Mouse (Mus musculus) layer of hippocampus, postnatal 10 days (tissue): ENCODE results near the gene Heatr5b. TPM values are rescaled to one million over a fixed set of nuclear protein-coding genes. Genes with fewer than 3 reads are reported as not detected.

ENCODE experiments used
- DNase-seq, 2 experiments: peaks; one replicate each; pipeline ENCODE4 v3.0.0; 2021; ENCODE audit warnings: low spot score in 2 of 2
- total RNA-seq, 2 experiments: library from RNA; stranded (reverse); gene quantifications; 2 replicates each; pipeline ENCODE4 v1.2.3; 2021

The Heatr5b gene
- total RNA-seq, 2 experiments from 2014 or later = 49.7 to 54.6 TPM

DNA sequence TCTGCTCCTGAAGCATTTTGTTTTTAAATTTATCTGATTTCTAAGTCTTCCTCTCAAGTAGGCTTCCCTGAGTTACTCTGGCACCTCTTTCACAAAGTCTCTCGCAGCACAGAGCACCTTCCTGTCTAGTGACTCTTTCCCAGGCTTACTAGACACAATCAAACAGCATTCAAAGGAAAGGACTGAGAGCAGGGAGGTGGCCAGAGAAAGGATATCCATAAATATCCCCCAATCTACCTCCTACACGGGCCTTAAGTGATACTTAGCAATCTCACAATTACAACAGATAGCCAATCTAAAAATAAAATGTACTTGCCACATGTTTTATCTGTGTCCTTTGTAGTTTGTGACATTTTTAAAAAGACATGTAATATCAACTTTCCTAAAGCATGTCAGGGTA lies 66.2 kb downstream of the Heatr5b start:
- DNase-seq = no peak

GRCm38 (mm10) chr17:78767546-78767945 lies 67.6 kb downstream of the Heatr5b start:
- DNase-seq = no peak

- DNase-seq = no peak
These were observed 69.1 kb downstream of the Heatr5b start for GRCm38 (mm10) chr17:78766084-78766483.

DNA sequence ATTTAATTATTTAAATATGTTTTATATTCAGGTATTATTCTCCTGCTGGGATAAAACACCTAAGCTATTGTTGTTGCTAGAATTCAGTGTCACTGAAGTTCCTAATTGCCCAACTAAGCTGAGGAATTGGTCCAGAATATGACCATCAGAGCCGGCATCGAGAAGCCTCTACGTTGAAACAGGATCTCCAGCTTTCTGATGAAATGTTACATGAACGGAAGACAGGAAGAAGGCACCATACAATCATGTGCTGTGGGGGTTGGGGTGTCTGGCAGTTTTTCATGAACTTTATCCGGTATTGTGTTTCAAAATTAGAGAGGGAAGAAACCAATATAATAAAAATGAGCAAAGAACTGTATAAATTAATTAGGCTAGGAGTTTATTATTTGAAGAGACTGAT lies 71.9 kb downstream of the Heatr5b start:
- no peak for DNase-seq

DNA sequence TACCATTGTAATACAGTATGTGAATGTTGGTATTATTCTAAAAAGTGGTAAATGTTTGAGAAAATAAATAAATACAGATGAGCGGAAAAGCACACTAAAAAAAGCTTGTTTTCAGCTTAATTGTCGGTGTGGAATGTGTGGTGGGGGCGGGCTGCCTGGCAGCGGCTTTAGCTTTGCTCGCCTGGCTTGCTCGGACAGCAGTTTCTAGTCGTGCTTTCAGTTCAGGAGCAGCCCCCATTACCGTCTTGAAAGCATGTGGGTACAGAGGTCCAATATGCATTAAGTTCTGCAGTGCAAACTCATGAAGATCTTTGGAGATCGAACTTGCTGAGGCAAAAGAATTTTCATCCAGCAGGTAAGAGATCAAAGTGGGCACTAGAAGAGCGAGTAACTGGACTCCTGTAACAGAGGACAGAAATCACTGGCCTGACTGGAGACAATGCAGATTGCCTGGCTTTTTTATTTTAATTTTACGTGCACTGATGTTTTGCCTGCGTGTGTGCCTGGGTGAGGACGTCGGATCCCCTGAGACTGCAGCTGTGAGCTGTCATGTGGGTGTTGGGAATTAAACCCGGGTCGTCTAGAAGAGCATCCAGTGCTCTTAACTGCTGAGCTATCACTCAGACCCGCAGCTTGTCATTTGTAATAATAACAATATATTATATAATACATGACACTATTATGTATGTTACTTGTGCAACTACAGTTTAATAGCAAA lies 82.1 kb downstream of the Heatr5b start:
- DNase-seq = no peak

DNA sequence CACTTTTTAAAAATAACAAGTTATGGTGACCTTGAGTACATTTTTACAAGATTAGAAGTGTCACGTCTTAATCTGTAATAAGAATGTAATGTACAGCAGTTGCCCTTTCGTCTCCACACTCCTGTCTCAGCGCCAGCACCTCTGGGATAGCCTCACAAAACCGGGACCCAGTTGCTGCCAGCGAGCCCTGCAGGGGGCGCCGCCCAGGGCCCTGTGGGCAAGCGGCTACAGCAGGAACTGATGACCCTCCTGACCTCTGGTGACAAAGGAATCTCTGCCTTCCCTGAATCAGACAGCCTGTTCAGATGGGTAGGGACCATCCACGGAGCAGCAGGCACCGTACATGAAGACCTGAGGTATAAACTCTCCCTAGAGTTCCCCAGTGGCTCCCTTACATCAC lies 83.1 kb downstream of the Heatr5b start:
- no peak for DNase-seq

DNA sequence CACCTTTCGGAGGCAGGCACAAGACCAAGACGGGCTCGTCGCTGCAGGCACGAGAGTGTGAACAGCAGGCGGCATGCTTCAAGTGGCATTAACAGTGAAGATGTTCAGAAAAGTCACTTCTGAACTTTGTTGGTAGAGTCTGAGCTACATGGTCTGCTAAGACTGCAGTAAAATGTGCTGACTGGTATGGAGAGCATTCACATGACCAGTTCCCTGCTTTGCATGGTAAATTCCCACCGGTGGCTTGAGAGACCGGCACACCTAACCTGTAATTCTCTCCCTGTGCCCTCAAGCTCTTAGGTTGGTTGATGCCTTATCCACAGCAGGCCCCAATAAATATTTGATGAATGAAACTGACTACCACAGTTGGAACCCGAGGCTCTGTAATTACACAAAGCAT lies 86.7 kb downstream of the Heatr5b start:
- no peak for DNase-seq

DNA sequence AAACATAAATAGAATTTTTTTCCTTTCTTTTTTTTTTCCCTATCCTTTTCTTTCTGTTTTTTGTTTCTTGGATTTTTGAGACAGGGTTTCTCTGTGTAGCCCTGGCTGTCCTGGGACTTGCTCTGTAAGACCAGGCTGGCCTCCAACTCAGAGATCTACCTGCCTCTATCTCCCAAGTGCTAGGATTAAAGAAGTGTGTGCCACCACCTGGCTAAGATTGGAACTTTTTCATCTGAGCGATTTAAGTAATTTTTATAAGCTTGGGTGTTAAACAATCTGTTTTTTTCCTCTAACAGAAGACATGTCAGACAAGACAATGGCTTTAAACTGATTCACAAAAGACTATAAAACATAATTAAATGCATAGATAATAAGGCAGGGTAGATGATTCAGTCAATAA lies 96.7 kb downstream of the Heatr5b start:
- DNase-seq = no peak

GRCm38 (mm10) chr17:78737771-78738170 lies 97.4 kb downstream of the Heatr5b start:
- no peak for DNase-seq

- DNase-seq = no peak
These were observed 98.1 kb downstream of the Heatr5b start, which contains the start of gene Strn for GRCm38 (mm10) chr17:78737096-78737495. Gene Strn, minus strand, starts transcription at chr17:78737196.

DNA sequence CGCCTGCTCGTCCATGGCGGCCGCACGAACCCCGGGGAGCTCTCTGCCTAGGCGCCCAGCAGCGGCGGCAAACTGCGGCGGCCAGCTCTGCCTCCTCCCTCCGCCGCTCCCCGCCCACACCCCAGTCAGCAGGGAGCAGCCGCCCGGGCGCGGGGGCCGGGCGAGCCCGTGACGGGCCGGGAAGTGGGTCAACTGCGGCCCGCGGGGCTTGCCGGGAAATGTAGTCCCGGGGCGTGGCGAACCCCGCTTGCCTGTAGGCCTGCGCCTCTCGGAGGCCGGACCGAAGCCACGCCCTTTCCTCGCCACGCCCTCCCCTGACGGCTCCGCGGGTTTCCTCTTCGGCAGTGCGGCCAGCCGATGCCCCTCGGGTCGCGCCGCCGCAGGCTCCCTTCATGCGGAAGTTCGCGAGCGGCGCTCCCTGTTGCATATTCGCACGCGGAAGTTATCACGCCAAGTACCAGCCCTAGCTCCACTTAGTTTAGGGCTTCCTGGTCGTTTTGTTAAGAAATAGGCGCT lies 98.6 kb downstream of the Heatr5b start:
- DNase-seq = peak; percentile 98 to 99

- DNase-seq = peak; percentile 29 to 30
These were observed 99.3 kb downstream of the Heatr5b start for GRCm38 (mm10) chr17:78735731-78736472.

GRCm38 (mm10) chr17:78734806-78735205 lies 100.4 kb downstream of the Heatr5b start:
- no peak for DNase-seq

DNA sequence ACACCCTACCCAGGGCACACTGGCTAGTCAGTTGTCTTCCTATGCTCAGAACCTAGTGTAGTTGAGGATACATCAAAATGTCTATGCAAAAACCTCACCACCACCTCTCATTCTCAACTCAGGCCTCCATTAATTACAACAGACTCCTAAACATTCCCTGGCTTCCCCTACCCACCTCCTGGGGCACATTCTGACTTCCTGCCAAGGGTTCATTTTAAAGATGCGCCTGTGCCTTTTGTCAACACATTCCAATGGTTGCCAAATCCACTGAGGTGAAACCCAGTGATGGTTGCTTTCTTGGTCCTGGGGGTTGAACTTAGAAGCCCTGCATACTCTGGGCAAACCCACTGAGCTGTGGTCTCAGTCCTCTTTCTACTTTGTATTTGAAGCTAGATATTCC lies 103.1 kb downstream of the Heatr5b start:
- DNase-seq = no peak

DNA sequence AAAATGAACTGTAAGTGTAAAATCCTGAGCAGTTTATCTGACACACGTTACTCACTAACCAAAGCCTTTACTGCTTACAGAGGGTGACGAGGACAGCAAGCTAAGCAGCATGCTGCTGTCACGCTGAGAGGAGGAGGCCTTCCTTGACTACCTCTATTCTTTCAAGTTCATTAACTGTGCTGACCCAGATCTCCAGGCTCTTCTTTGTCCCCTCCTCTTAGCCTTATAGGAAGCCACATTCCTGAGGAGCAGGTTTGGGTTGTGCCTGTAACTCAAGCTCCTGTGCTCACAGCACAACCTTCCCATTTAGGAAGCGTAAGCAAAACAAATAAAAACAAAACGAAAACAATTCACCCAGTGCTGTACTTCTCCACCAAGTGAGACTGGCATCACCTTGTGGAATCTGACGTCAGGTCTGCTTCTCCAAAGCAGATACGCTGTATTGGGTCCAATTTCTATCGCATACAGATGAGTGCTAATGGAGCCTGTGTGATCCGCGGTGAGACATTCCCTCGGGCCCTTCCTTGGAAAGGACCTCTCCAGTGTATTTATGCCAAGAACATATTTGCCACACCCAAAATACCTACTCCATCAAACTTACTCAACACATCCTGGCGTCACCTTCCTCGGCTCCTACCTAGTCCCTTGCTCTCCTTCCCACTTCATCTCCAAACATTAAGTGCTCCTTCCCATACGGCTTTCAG lies 108.3 kb downstream of the Heatr5b start:
- DNase-seq = no peak

DNA sequence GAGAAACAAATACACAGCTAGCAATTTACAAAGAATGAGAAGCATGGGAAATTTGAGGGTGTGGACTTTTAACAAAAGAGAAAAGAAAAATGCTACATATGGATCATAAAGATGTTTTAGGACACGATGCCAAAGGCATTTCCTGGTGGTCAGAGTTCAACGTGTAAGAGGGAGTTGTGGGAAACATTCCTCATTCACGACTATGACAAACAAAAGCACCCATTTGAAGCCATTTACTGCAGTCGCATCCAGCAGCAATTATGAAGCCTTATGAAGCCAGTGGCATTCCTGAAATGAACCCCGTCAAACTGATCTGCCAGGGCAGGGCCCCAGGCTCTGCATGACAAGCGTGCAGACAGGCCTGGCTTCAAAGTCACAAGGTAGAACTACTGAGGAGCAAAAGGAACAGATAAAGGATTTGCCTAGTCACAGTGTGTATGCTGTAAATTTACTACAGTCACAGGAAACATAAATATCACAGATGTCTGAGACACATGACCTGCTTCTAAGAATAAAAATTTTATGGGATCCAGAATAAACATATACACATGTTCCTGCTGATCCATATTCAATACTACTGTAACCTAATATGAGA lies 110.6 kb downstream of the Heatr5b start:
- DNase-seq = no peak

DNA sequence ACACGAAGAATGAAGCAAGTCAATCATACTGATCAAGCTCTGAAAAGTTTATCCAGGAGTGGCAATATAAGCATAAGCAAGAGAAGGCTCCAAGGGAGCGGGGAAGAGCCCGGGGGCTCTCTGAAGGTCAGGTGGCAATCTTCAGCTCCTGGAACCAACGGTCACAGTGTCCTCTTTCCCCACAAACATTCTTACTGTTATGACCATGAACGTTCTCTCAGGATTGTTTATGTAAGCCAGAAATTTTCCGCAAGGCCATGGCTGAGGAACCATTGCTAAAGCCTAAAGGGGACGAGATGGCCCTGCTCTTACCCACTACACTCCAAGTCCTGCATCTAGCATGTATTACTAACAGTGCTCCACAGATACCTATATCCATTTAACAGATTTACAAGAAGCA lies 113.5 kb downstream of the Heatr5b start:
- DNase-seq = no peak

DNA sequence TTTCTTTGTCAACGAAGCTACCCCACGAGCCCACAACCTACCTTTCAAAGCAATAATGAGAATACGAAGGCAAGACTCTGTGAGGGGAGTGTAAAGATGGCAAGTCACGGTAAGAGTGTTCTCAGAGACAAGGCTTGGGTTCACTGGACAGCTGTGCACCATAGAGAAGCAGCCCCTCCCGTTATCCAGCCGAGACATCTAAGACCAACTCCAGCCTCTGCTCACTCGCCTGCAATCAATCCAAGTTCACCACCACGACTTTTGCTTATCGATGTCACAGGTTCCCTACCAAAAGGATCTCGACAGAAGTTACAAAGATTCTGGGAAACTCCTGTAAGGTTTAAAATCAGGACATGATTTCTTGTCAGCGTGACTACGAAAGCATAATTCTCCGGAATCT lies 116.1 kb downstream of the Heatr5b start:
- no peak for DNase-seq

GRCm38 (mm10) chr17:78710258-78710657 lies 124.9 kb downstream of the Heatr5b start:
- no peak for DNase-seq

DNA sequence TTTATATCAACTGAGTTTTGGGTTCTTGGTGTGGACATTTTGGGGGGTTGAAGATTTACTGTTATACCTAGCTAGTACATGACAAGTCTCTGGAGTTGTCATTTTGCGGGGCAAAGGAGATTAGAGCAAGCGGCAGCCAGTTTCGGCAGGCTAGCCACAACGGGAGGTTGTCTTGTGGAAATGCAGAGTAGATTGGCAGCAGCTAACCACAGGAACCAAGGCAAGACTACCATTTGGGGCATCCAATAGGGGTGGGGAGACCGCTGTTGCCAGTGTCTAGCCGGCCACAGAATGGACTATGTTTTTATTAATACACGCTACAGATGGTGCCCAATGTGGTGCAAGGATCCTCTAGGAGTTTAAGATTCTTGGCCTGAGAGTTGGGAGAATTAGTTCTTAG lies 126.7 kb downstream of the Heatr5b start:
- no peak for DNase-seq

GRCm38 (mm10) chr17:78702988-78703387 lies 132.2 kb downstream of the Heatr5b start:
- no peak for DNase-seq
